In the genomic region with DNA sequence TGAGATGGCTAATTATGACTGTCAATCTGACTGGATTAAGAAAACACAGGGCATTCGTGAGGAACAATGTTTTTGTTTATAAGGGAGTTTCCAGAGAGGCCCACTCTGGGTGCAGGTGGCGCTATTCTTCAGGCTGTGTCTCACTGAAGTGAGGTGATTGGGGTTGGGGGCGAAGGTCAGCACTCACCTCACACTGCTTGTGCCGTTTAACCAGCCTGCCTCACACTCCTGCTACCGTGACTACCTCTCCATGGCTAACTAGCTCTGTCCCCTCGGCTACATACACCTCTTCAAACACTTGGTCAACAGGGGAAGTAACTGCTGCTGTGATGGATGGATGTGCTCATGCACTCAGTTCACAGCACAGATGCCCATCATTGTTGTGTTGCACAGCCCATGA, we compare ENCODE assay signal across 21 mouse cellular contexts. TPM values are rescaled to one million over a fixed set of nuclear protein-coding genes. Genes with fewer than 3 reads are reported as not detected.
DNase-seq lines count a peak whose midpoint lies in the region; ATAC-seq and TF ChIP-seq lines count a peak whose summit lies in the region.
"Had no signal": no experiment of that assay in that cellular context is flagged by ENCODE, and none has a peak within 500 bp of the region (broad histone marks: within the 10 kb centered on the region; RNA-seq: fewer than 3 reads in every experiment).

No protein-coding gene starts in this region.

- no peak overlapping the region for H3K27ac ChIP-seq in kidney, adult 2 months (ENCODE audit: insufficient read depth, low read depth, low read length)
- H3K27ac ChIP-seq in kidney, embryonic 16.5 days (ENCODE audit: low read length): no peak overlapping the region
- H3K27ac ChIP-seq in testis, adult 2 months (ENCODE audit: control insufficient read depth, insufficient read depth, low read depth, low read length): 0 out of 2 replicates have a peak overlapping the region, but pooled peaks have one; percentile 26
- H3K27ac ChIP-seq: embryonic facial prominence, embryonic 13.5 days; forebrain, embryonic 13.5 days; gastrocnemius, adult 2 months; heart, embryonic 13.5 days had no signal

- no peaks in the 10 kb centered on the region for H3K36me3 ChIP-seq in kidney, adult 2 months (ENCODE audit: control insufficient read depth, insufficient read depth, low read length)
- H3K36me3 ChIP-seq in kidney, embryonic 16.5 days (ENCODE audit: insufficient read depth, low read length): no peaks in the 10 kb centered on the region
- H3K36me3 ChIP-seq in testis, adult 2 months (ENCODE audit: control insufficient read depth, insufficient read depth, low read length): no peaks in the 10 kb centered on the region
- H3K36me3 ChIP-seq: embryonic facial prominence, embryonic 13.5 days; heart, embryonic 13.5 days had no signal

- H3K9me3 ChIP-seq in kidney, embryonic 16.5 days (ENCODE audit: low read length): no peaks in the 10 kb centered on the region
- H3K9me3 ChIP-seq: embryonic facial prominence, embryonic 13.5 days; forebrain, embryonic 13.5 days; heart, embryonic 13.5 days had no signal

- H3K4me2 ChIP-seq in kidney, embryonic 16.5 days (replicated peaks; ENCODE audit: low read depth, low read length): no peak overlapping the region
- H3K4me2 ChIP-seq: embryonic facial prominence, embryonic 13.5 days; forebrain, embryonic 13.5 days; heart, embryonic 13.5 days had no signal

- 36% methylated on average over 6 of the region's 6 CpGs for WGBS in kidney, adult 2 months
- WGBS in kidney, embryonic 16.5 days: 35% methylated on average over 6 of the region's 6 CpGs

- no peak overlapping the region for H3K9ac ChIP-seq in kidney, embryonic 16.5 days (replicated peaks; ENCODE audit: low read length)
- H3K9ac ChIP-seq: embryonic facial prominence, embryonic 13.5 days; forebrain, embryonic 13.5 days; heart, embryonic 13.5 days had no signal

- DNase-seq in kidney, adult 2 months: peak; percentile 48
- DNase-seq in kidney, adult 11 months: no peak
- DNase-seq in kidney, postnatal 4 days: peak; percentile 18 to 46
- no peak for DNase-seq in testis, postnatal 14 days (ENCODE audit: low spot score)
- DNase-seq in heart, adult 11 months: no peak
- DNase-seq: adrenal gland, postnatal 14 days; cerebellum, adult 11-12 months; cerebellum, adult 9-10 months; cerebellum, postnatal 25 days; gastrocnemius, adult 2 months; gastrocnemius, postnatal 25 days; heart, postnatal 36 days had no signal

- no peak for TF ChIP-seq POLR2A in kidney, adult 2 months (IDR thresholded peaks at IDR 0.05; ENCODE audit: low read depth, low read length)
- no peak for TF ChIP-seq POLR2A in testis, adult 2 months (IDR thresholded peaks at IDR 0.05; ENCODE audit: control insufficient read depth, low read depth, low read length)

- peaks cover 6% of the 10 kb centered on the region; the same call in 1 of the 2 replicates for H3K4me1 ChIP-seq in kidney, adult 2 months (ENCODE audit: control insufficient read depth, insufficient read depth, low read length)
- H3K4me1 ChIP-seq in kidney, embryonic 16.5 days (ENCODE audit: insufficient read depth, low read length): peaks cover 5% of the 10 kb centered on the region; the same call in 1 of the 2 replicates
- H3K4me1 ChIP-seq in testis, adult 2 months (ENCODE audit: control insufficient read depth, insufficient read depth, low read length): peaks cover 3% of the 10 kb centered on the region

- H3K4me3 ChIP-seq in kidney, adult 2 months (ENCODE audit: insufficient read depth, low read depth, low read length): no peak overlapping the region
- H3K4me3 ChIP-seq in kidney, embryonic 16.5 days (ENCODE audit: low read length): no peak overlapping the region
- no peak overlapping the region for H3K4me3 ChIP-seq in testis, adult 2 months (ENCODE audit: control insufficient read depth, low read depth, low read length)
- H3K4me3 ChIP-seq: embryonic facial prominence, embryonic 13.5 days; forebrain, embryonic 13.5 days; gastrocnemius, adult 2 months; heart, embryonic 13.5 days had no signal

- ATAC-seq in kidney, embryonic 16.5 days (ENCODE audit: low FRiP score, low TSS enrichment): no peak
- ATAC-seq: forebrain, embryonic 13.5 days had no signal

- TF ChIP-seq CTCF in kidney, adult 2 months (conservative IDR thresholded peaks at IDR 0.05; ENCODE audit: insufficient read depth, insufficient read length, low read depth, low read length): no peak
- TF ChIP-seq CTCF in testis, adult 2 months (IDR thresholded peaks at IDR 0.05; ENCODE audit: control insufficient read depth, insufficient read depth, insufficient replicate concordance, low read depth, low read length): no peak

- H3K27me3 ChIP-seq in kidney, adult 2 months (replicated peaks; ENCODE audit: control insufficient read depth, insufficient read depth, low read length): no peaks in the 10 kb centered on the region
- no peaks in the 10 kb centered on the region for H3K27me3 ChIP-seq in kidney, embryonic 16.5 days (ENCODE audit: insufficient read depth, low read length)
- no peaks in the 10 kb centered on the region for H3K27me3 ChIP-seq in testis, adult 2 months (ENCODE audit: control insufficient read depth, insufficient read depth, low read length)
- H3K27me3 ChIP-seq: embryonic facial prominence, embryonic 13.5 days; forebrain, embryonic 13.5 days; heart, embryonic 13.5 days had no signal

RNA-seq across cellular contexts. Expression of gene Defb19, which starts 8.9 kb away (rescaled TPM):
- 2.3 and 2.9 TPM in 2 replicates for polyA plus RNA-seq in kidney, adult 2 months (2012; rRNA removed)
- polyA plus RNA-seq in kidney, embryonic 16.5 days (2015; fragmentation: Nextera tagmentation; extraction: Ambion mirVana): 10.1 and 14.1 TPM in 2 replicates
- polyA plus RNA-seq in testis, adult 2 months (2012; rRNA removed): 710 and 946 TPM in 2 replicates
- polyA plus RNA-seq: C2C12; cortical plate, adult 2 months; embryonic facial prominence, embryonic 13.5 days; forebrain, embryonic 13.5 days; hindbrain, embryonic 11.5 days had no signal

RNA-seq across cellular contexts. Expression of gene Defb45, which starts 10.2 kb away (rescaled TPM):
- not detected in 2 replicates for polyA plus RNA-seq in kidney, adult 2 months (2012; rRNA removed)
- not detected in 2 replicates for polyA plus RNA-seq in kidney, embryonic 16.5 days (2015; fragmentation: Nextera tagmentation; extraction: Ambion mirVana)
- 16.3 and 25.5 TPM in 2 replicates for polyA plus RNA-seq in testis, adult 2 months (2012; rRNA removed)
- polyA plus RNA-seq: C2C12; cortical plate, adult 2 months; embryonic facial prominence, embryonic 13.5 days; forebrain, embryonic 13.5 days; heart, embryonic 13.5 days; heart, postnatal 0 days; hindbrain, embryonic 11.5 days had no signal

RNA-seq across cellular contexts. Expression of gene Defb36, which starts 15.1 kb away (rescaled TPM):
- polyA plus RNA-seq in kidney, adult 2 months (2012; rRNA removed): 0.27 and 0.52 TPM in 2 replicates
- 0.51 and 0.86 TPM in 2 replicates for polyA plus RNA-seq in kidney, embryonic 16.5 days (2015; fragmentation: Nextera tagmentation; extraction: Ambion mirVana)
- polyA plus RNA-seq in testis, adult 2 months (2012; rRNA removed): 125 and 129 TPM in 2 replicates
- polyA plus RNA-seq: C2C12; cortical plate, adult 2 months; embryonic facial prominence, embryonic 13.5 days; forebrain, embryonic 13.5 days; heart, embryonic 13.5 days; heart, postnatal 0 days; hindbrain, embryonic 11.5 days had no signal

RNA-seq across cellular contexts. Expression of gene Defb21, which starts 16.5 kb away (rescaled TPM):
- not detected in 2 replicates for polyA plus RNA-seq in kidney, adult 2 months (2012; rRNA removed)
- polyA plus RNA-seq in kidney, embryonic 16.5 days (2015; fragmentation: Nextera tagmentation; extraction: Ambion mirVana): not detected in 2 replicates
- polyA plus RNA-seq in testis, adult 2 months (2012; rRNA removed): 4.1 and 4.5 TPM in 2 replicates
- polyA plus RNA-seq: C2C12; cortical plate, adult 2 months; embryonic facial prominence, embryonic 13.5 days; forebrain, embryonic 13.5 days; heart, embryonic 13.5 days; heart, postnatal 0 days; hindbrain, embryonic 11.5 days had no signal

RNA-seq across cellular contexts. Expression of gene Gm17416, which starts 19.9 kb away (rescaled TPM):
- not detected in 2 replicates for polyA plus RNA-seq in kidney, adult 2 months (2012; rRNA removed)
- not detected in 2 replicates for polyA plus RNA-seq in kidney, embryonic 16.5 days (2015; fragmentation: Nextera tagmentation; extraction: Ambion mirVana)
- not detected in 2 replicates for polyA plus RNA-seq in testis, adult 2 months (2012; rRNA removed)
- polyA plus RNA-seq: C2C12; cortical plate, adult 2 months; embryonic facial prominence, embryonic 13.5 days; forebrain, embryonic 13.5 days; heart, embryonic 13.5 days; heart, postnatal 0 days; hindbrain, embryonic 11.5 days had no signal

Comparison
In these comparisons a context has a peak if more than half of its experiments do, and no peak if none do; other contexts are left out.
1. DNase-seq: peak in kidney, adult 2 months (single experiment) and kidney, postnatal 4 days (2 of 2); none in kidney, adult 11 months (single experiment), testis, postnatal 14 days (single experiment) and heart, adult 11 months (single experiment).
2. RNA of gene Defb19, which starts 8.9 kb away (polyA plus RNA-seq): 710 to 946 TPM in testis, adult 2 months; 10.1 to 14.1 TPM in kidney, embryonic 16.5 days and 2.3 to 2.9 TPM in kidney, adult 2 months; every median in the first group is over 10 times any median in the second.
3. RNA of gene Defb45, which starts 10.2 kb away (polyA plus RNA-seq): 16.3 to 25.5 TPM in testis, adult 2 months; not detected in kidney, adult 2 months and not detected in kidney, embryonic 16.5 days; every median in the first group is over 10 times any median in the second.
4. RNA of gene Defb36, which starts 15.1 kb away (polyA plus RNA-seq): 125 to 129 TPM in testis, adult 2 months; 0.27 to 0.52 TPM in kidney, adult 2 months and 0.51 to 0.86 TPM in kidney, embryonic 16.5 days; every median in the first group is over 10 times any median in the second.